13 mouse cellular contexts compared by ENCODE assay signal in genomic region chr15:59230536-59230935, GRCm38 (mm10).
"Had no signal": no experiment of that assay in that cellular context is flagged by ENCODE, and none has a peak within 500 bp of the region (broad histone marks: within the 10 kb centered on the region; RNA-seq: fewer than 3 reads in every experiment).

No protein-coding gene starts in this region.

- H3K4me1 ChIP-seq: intestine, embryonic 15.5 days; limb, embryonic 15.5 days; liver, embryonic 12.5 days; midbrain, embryonic 10.5 days; neural tube, embryonic 12.5 days had no signal

- H3K4me3 ChIP-seq: intestine, embryonic 15.5 days; limb, embryonic 15.5 days; liver, embryonic 12.5 days; midbrain, embryonic 10.5 days; neural tube, embryonic 12.5 days had no signal

- ATAC-seq: intestine, embryonic 15.5 days; liver, embryonic 12.5 days had no signal

- H3K4me2 ChIP-seq: intestine, embryonic 15.5 days; limb, embryonic 15.5 days; liver, embryonic 12.5 days; lung, embryonic 14.5 days; neural tube, embryonic 12.5 days had no signal

- H3K27ac ChIP-seq: intestine, embryonic 15.5 days; kidney, postnatal 0 days; limb, embryonic 15.5 days; liver, embryonic 12.5 days; midbrain, embryonic 10.5 days; neural tube, embryonic 12.5 days had no signal

- H3K9me3 ChIP-seq: intestine, embryonic 15.5 days; limb, embryonic 15.5 days; liver, embryonic 12.5 days; midbrain, embryonic 10.5 days; neural tube, embryonic 12.5 days had no signal

- H3K36me3 ChIP-seq: intestine, embryonic 15.5 days; limb, embryonic 15.5 days; liver, embryonic 12.5 days; midbrain, embryonic 10.5 days; neural tube, embryonic 12.5 days had no signal

- H3K27me3 ChIP-seq: intestine, embryonic 15.5 days; limb, embryonic 15.5 days; liver, embryonic 12.5 days; neural tube, embryonic 12.5 days had no signal

- DNase-seq: layer of hippocampus, adult 9-11 months; layer of hippocampus, postnatal 36 days; lung, embryonic 14.5 days; lung, postnatal 10 days; lung, postnatal 4 days; midbrain, embryonic 14.5 days; thymus, postnatal 4 days had no signal

- H3K9ac ChIP-seq: intestine, embryonic 15.5 days; limb, embryonic 15.5 days; liver, embryonic 12.5 days; lung, embryonic 14.5 days; neural tube, embryonic 12.5 days had no signal
